Mouse (Mus musculus) forebrain, embryonic 15.5 days (tissue): ENCODE measurements around the gene Noxred1. TPM values are rescaled to one million over a fixed set of nuclear protein-coding genes. Genes with fewer than 3 reads are reported as not detected.
"Not testable (repeated sequence)": the region's sequence is repeated elsewhere in the genome, so short reads cannot be mapped to it uniquely, and the experiment has no call there.

Source experiments
- ATAC-seq: fragments of 200-750 bp; cut with Nextera tagmentation; replicated peaks from 2 replicates; pipeline ENCODE4 v1.8.0; 2017; ENCODE audit warnings: mild to moderate bottlenecking, moderate TSS enrichment, moderate library complexity
- H3K27ac ChIP-seq: fragments of 300-500 bp; sonication (generic); replicated peaks from 2 replicates; pipeline ENCODE4 v1.5.1; 2015; ENCODE audit warnings: mild to moderate bottlenecking, inconsistent platforms
- H3K27me3 ChIP-seq: fragments of 300-500 bp; sonication (generic); 2 replicates; pipeline ENCODE4 v1.6.1; 2015; ENCODE audit warnings: inconsistent platforms
- H3K36me3 ChIP-seq: fragments of 300-500 bp; sonication (generic); 2 replicates; pipeline ENCODE4 v1.6.1; 2015; ENCODE audit warnings: mild to moderate bottlenecking, inconsistent platforms
- H3K4me1 ChIP-seq: fragments of 300-500 bp; sonication (generic); 2 replicates; pipeline ENCODE4 v1.6.1; 2015; ENCODE audit warnings: inconsistent platforms
- H3K4me2 ChIP-seq: fragments of 300-500 bp; sonication (generic); replicated peaks from 2 replicates; pipeline ENCODE4 v1.6.1; 2015; ENCODE audit warnings: mild to moderate bottlenecking, inconsistent platforms
- H3K4me3 ChIP-seq: fragments of 300-500 bp; sonication (generic); 2 replicates; pipeline ENCODE4 v1.5.1; 2015; ENCODE audit warnings: mild to moderate bottlenecking, inconsistent platforms
- H3K9ac ChIP-seq: fragments of 300-500 bp; sonication (generic); replicated peaks from 2 replicates; pipeline ENCODE4 v1.6.1; 2015; ENCODE audit warnings: mild to moderate bottlenecking, inconsistent platforms
- H3K9me3 ChIP-seq: fragments of 300-500 bp; sonication (generic); 2 replicates; pipeline ENCODE4 v1.6.1; 2016; ENCODE audit warnings: inconsistent platforms
- WGBS: fragments of 180-500 bp; shearing (Covaris S2); methylation state at CpG from one replicate; pipeline ENCODE4 v1.1.7; 2015; ENCODE audit warnings: mixed read lengths; 5-methylcytosine and 5-hydroxymethylcytosine counted together
- polyA plus RNA-seq: library from polyadenylated mRNA; unstranded; fragments of >200 nt; fragmentation: Nextera tagmentation; extraction: Ambion mirVana; gene quantifications from 2 replicates; pipeline ENCODE4 v1.2.1, GENCODE M21; 2015

The Noxred1 gene
- polyA plus RNA-seq, 1 experiment from 2014 or later, result 1.2 TPM

GRCm38 (mm10) chr12:87219362-87219761 lies 19.2 kb downstream of the Noxred1 start:
- 62% methylated on average over 7 of the region's 7 CpGs for WGBS

GRCm38 (mm10) chr12:87217596-87217995 lies 20.9 kb downstream of the Noxred1 start:
- Histone ChIP-seq H3K9ac (no peak overlapping the region), H3K4me2 (no peak overlapping the region), H3K27me3 (no peaks in the 10 kb centered on the region), H3K4me3 (no peak overlapping the region), H3K4me1 (no peaks in the 10 kb centered on the region), H3K27ac (no peak overlapping the region), H3K36me3 (no peaks in the 10 kb centered on the region), H3K9me3 (no peaks in the 10 kb centered on the region)
- no peak for ATAC-seq

More at GRCm38 (mm10) chr12:87219362-87219761, 19.2 kb downstream of the Noxred1 start:
- ATAC-seq, result no peak
- Histone ChIP-seq H3K27me3 (no peaks in the 10 kb centered on the region), H3K4me3 (no peak overlapping the region), H3K36me3 (no peaks in the 10 kb centered on the region), H3K27ac (no peak overlapping the region), H3K9me3 (no peaks in the 10 kb centered on the region), H3K4me1 (no peaks in the 10 kb centered on the region), H3K9ac (no peak overlapping the region), H3K4me2 (no peak overlapping the region)

GRCm38 (mm10) chr12:87216053-87216452 lies 22.5 kb downstream of the Noxred1 start:
- Histone ChIP-seq H3K36me3 (no peaks in the 10 kb centered on the region), H3K4me2 (no peak overlapping the region), H3K27ac (no peak overlapping the region), H3K9ac (no peak overlapping the region), H3K4me3 (no peak overlapping the region), H3K9me3 (no peaks in the 10 kb centered on the region), H3K4me1 (no peaks in the 10 kb centered on the region), H3K27me3 (no peaks in the 10 kb centered on the region)
- 71% methylated on average over 2 of the region's 2 CpGs for WGBS
- no peak for ATAC-seq

GRCm38 (mm10) chr12:87212844-87213606 lies 25.5 kb downstream of the Noxred1 start:
- Histone ChIP-seq H3K4me3 (no peak overlapping the region), H3K9ac (no peak overlapping the region), H3K36me3 (no peaks in the 10 kb centered on the region), H3K4me1 (no peaks in the 10 kb centered on the region), H3K27ac (no peak overlapping the region), H3K27me3 (no peaks in the 10 kb centered on the region), H3K4me2 (no peak overlapping the region), H3K9me3 (no peaks in the 10 kb centered on the region)
- WGBS, result 74% methylated on average over 2 of the region's 2 CpGs
- ATAC-seq, result no peak

- not testable (repeated sequence) for H3K27me3 ChIP-seq, H3K4me1 ChIP-seq, ATAC-seq, H3K9me3 ChIP-seq, H3K36me3 ChIP-seq, H3K9ac ChIP-seq, H3K4me3 ChIP-seq, H3K27ac ChIP-seq, H3K4me2 ChIP-seq
- 92% methylated on average over 5 of the region's 5 CpGs for WGBS
Observed at GRCm38 (mm10) chr12:87205789-87206188, 32.7 kb downstream of the Noxred1 start.

GRCm38 (mm10) chr12:87201694-87202093 lies 36.8 kb downstream of the Noxred1 start:
- Histone ChIP-seq H3K36me3 (no peaks in the 10 kb centered on the region), H3K4me2 (no peak overlapping the region), H3K27me3 (no peaks in the 10 kb centered on the region), H3K9me3 (no peaks in the 10 kb centered on the region), H3K27ac (no peak overlapping the region), H3K4me3 (no peak overlapping the region), H3K9ac (no peak overlapping the region), H3K4me1 (peaks cover 18% of the 10 kb centered on the region)
- 77% methylated on average over 5 of the region's 5 CpGs for whole genome bisulfite sequencing
- ATAC-seq, result no peak

- Histone ChIP-seq H3K4me2 (peak within 1 kb of the TSS; percentile 69), H3K27me3 (no peaks in the 10 kb centered on the region), H3K4me1 (peaks cover 18% of the 10 kb centered on the region), H3K9ac (peak within 1 kb of the TSS; percentile 88), H3K4me3 (peak within 1 kb of the TSS; percentile 81), H3K27ac (peak within 1 kb of the TSS; percentile 95), H3K36me3 (no peaks in the 10 kb centered on the region), H3K9me3 (no peaks in the 10 kb centered on the region)
- under 1% methylated on average over 57 of the region's 70 CpGs for WGBS
- peak; percentile 98 for ATAC-seq
Observed at GRCm38 (mm10) chr12:87199973-87200586, 38.5 kb downstream of the Noxred1 start, which contains the start of gene Tmed8. TSS of gene Tmed8 (minus strand) at chr12:87200454.

GRCm38 (mm10) chr12:87199206-87199972 lies 39.1 kb downstream of the Noxred1 start, which contains the start of gene Samd15:
TSS of gene Samd15 (plus strand) at chr12:87199723.
- under 1% methylated on average over 38 of the region's 38 CpGs for WGBS
- Histone ChIP-seq H3K27me3 (no peaks in the 10 kb centered on the region), H3K9ac (peak within 1 kb of the TSS; percentile 88), H3K4me3 (peak within 1 kb of the TSS; percentile 81), H3K4me2 (peak within 1 kb of the TSS; percentile 69), H3K9me3 (no peaks in the 10 kb centered on the region), H3K4me1 (peaks cover 18% of the 10 kb centered on the region), H3K27ac (peak within 1 kb of the TSS; percentile 95), H3K36me3 (no peaks in the 10 kb centered on the region)
- peak; percentile 59 for ATAC-seq

GRCm38 (mm10) chr12:87198792-87199191 lies 39.7 kb downstream of the Noxred1 start:
- H3K36me3 ChIP-seq, result no peaks in the 10 kb centered on the region
- WGBS, result 51% methylated on average over 6 of the region's 6 CpGs
- no peak for ATAC-seq

GRCm38 (mm10) chr12:87196310-87196709 lies 42.2 kb downstream of the Noxred1 start:
- Histone ChIP-seq H3K9me3 (no peaks in the 10 kb centered on the region), H3K9ac (no peak overlapping the region), H3K27ac (no peak overlapping the region), H3K36me3 (no peaks in the 10 kb centered on the region), H3K4me2 (no peak overlapping the region), H3K4me3 (no peak overlapping the region), H3K4me1 (peaks cover 18% of the 10 kb centered on the region), H3K27me3 (no peaks in the 10 kb centered on the region)
- no peak for ATAC-seq

More at GRCm38 (mm10) chr12:87198792-87199191, 39.7 kb downstream of the Noxred1 start:
- peak overlapping the region; percentile 69 for H3K4me2 ChIP-seq
- H3K4me3 ChIP-seq, result peak overlapping the region; percentile 81
- no peaks in the 10 kb centered on the region for H3K27me3 ChIP-seq
- no peak overlapping the region for H3K27ac ChIP-seq
- peaks cover 18% of the 10 kb centered on the region for H3K4me1 ChIP-seq
- peak overlapping the region; percentile 88; the same call in 1 of the 2 replicates for H3K9ac ChIP-seq
- no peaks in the 10 kb centered on the region for H3K9me3 ChIP-seq

GRCm38 (mm10) chr12:87195069-87195468 lies 43.5 kb downstream of the Noxred1 start:
- no peak overlapping the region for H3K4me3 ChIP-seq
- H3K27ac ChIP-seq, result no peak overlapping the region
- H3K36me3 ChIP-seq, result no peaks in the 10 kb centered on the region
- no peak for ATAC-seq
- H3K4me2 ChIP-seq, result no peak overlapping the region
- 93% methylated on average over 1 of the region's 1 CpGs for WGBS
- H3K9me3 ChIP-seq, result no peaks in the 10 kb centered on the region
- H3K27me3 ChIP-seq, result no peaks in the 10 kb centered on the region
- no peak overlapping the region for H3K9ac ChIP-seq
- peaks cover 15% of the 10 kb centered on the region for H3K4me1 ChIP-seq

GRCm38 (mm10) chr12:87193008-87193407 lies 45.5 kb downstream of the Noxred1 start:
- 94% methylated on average over 3 of the region's 3 CpGs for WGBS
- Histone ChIP-seq H3K36me3 (no peaks in the 10 kb centered on the region), H3K4me1 (peaks cover 2% of the 10 kb centered on the region; the same call in 1 of the 2 replicates), H3K9ac (no peak overlapping the region), H3K27ac (no peak overlapping the region), H3K27me3 (no peaks in the 10 kb centered on the region), H3K4me2 (no peak overlapping the region), H3K4me3 (no peak overlapping the region), H3K9me3 (no peaks in the 10 kb centered on the region)
- ATAC-seq, result no peak
